In genomic region chr5:32751736-32752135, GRCm38 (mm10) we compare ENCODE assay signal across 1 mouse cellular context.
TF ChIP-seq lines count a peak whose summit lies in the region.

No protein-coding gene starts in this region.

TF ChIP-seq in CH12.LX, 34 proteins besides CTCF, POLR2A, EP300 and RAD21 (continued from another document):
- TF ChIP-seq MAFK (IDR thresholded peaks at IDR 0.05; ENCODE audit: insufficient replicate concordance, low read length) (no peak), USF2 (conservative IDR thresholded peaks at IDR 0.05; ENCODE audit: low read depth, low read length) (no peak), ZC3H11A (IDR thresholded peaks at IDR 0.05; ENCODE audit: low read depth, low read length) (no peak), MAZ (IDR thresholded peaks at IDR 0.05; ENCODE audit: low read depth, low read length) (no peak), ZKSCAN1 (IDR thresholded peaks at IDR 0.05; ENCODE audit: borderline replicate concordance, low read depth, low read length) (no peak), POLR2AphosphoS2 (IDR thresholded peaks at IDR 0.05; ENCODE audit: low read depth, low read length) (no peak), HCFC1 (IDR thresholded peaks at IDR 0.05; ENCODE audit: low read depth, low read length) (no peak), KAT2A (IDR thresholded peaks at IDR 0.05; ENCODE audit: insufficient replicate concordance, low read length) (no peak), TBP (conservative IDR thresholded peaks at IDR 0.05; ENCODE audit: low read depth, low read length) (no peak), SMC3 (IDR thresholded peaks at IDR 0.05; ENCODE audit: low read depth, low read length) (no peak)
